Mouse (Mus musculus) gonadal fat pad, adult 2 months (tissue): ENCODE results near the gene Letm1. TPM values are rescaled to one million over a fixed set of nuclear protein-coding genes. Genes with fewer than 3 reads are reported as not detected.

Experiments used
- DNase-seq: peaks from one replicate; pipeline ENCODE4 v3.0.0-alpha.2; 2012; ENCODE audit warnings: low read depth
- polyA plus RNA-seq: library from polyadenylated mRNA; depleted of rRNA; stranded (reverse); fragments of >200 nt; gene quantifications from 2 replicates; pipeline ENCODE4 v1.2.3, GENCODE M21; 2012

Letm1 gene
- polyA plus RNA-seq, 1 experiment = 51.8 TPM

- no peak for DNase-seq
These were observed 44.3 kb downstream of the Letm1 start for GRCm38 (mm10) chr5:33738341-33738740.

- no peak for DNase-seq
These were observed 44.7 kb downstream of the Letm1 start for GRCm38 (mm10) chr5:33737903-33738321.

GRCm38 (mm10) chr5:33736230-33736629 lies 46.4 kb downstream of the Letm1 start:
- no peak for DNase-seq

GRCm38 (mm10) chr5:33735412-33736092 lies 47.1 kb downstream of the Letm1 start:
- DNase-seq = no peak

- no peak for DNase-seq
These were observed 48.8 kb downstream of the Letm1 start for GRCm38 (mm10) chr5:33733837-33734236.

- no peak for DNase-seq
These were observed 51.6 kb downstream of the Letm1 start for GRCm38 (mm10) chr5:33731051-33731450.

DNA sequence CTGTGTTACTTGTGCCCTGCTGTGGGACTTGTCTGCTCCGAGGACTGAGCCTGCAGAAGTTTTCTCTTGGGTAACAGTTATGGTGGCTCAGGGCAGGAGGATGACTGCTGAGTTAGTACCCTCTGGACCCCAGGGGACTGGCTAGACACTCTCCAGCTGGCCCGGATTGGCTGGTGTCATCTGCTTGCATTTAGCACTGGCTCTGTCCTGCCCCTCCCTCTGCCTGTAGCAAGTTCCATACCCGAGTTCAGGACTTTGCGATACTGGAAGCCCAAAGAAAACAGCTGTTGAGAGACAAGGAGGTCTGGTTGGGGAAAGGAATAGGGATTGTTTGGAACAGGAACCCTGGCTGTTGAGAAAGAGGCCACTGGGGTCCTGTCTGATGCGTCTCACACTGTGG lies 52.1 kb downstream of the Letm1 start:
- no peak for DNase-seq

GRCm38 (mm10) chr5:33728841-33729240 lies 53.8 kb downstream of the Letm1 start:
- DNase-seq = no peak

- DNase-seq = no peak
These were observed 55.7 kb downstream of the Letm1 start for GRCm38 (mm10) chr5:33726891-33727290.

DNA sequence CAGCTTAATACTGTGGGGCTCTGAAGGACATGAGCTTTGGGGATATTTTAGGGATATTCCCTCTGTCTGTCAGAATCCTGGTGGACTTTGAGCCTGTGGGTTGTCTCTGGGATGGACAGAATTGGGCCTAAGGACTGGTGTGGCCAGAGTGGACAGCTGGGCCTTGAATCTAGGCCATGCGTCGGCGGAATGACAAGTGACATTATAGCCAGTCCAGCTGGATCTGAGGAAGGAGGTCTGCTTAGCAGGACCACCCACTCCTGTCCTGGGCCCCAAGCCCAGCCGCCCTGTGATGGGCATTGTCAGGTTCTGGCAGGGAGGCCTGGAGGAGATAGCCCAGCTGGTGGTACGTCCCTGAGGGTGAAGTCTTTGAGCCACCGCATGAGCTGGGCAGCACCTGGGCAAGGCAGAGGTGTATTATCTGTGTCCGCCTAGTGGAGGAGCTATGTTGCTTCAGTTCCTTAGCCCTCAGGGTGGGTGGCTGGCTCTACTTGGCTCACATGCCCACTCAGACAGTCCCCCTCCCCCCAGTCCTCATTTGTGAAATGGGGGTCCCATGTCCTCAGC lies 56.5 kb downstream of the Letm1 start:
- DNase-seq = no peak

- DNase-seq = no peak
These were observed 58.8 kb downstream of the Letm1 start for GRCm38 (mm10) chr5:33723641-33724465.

DNA sequence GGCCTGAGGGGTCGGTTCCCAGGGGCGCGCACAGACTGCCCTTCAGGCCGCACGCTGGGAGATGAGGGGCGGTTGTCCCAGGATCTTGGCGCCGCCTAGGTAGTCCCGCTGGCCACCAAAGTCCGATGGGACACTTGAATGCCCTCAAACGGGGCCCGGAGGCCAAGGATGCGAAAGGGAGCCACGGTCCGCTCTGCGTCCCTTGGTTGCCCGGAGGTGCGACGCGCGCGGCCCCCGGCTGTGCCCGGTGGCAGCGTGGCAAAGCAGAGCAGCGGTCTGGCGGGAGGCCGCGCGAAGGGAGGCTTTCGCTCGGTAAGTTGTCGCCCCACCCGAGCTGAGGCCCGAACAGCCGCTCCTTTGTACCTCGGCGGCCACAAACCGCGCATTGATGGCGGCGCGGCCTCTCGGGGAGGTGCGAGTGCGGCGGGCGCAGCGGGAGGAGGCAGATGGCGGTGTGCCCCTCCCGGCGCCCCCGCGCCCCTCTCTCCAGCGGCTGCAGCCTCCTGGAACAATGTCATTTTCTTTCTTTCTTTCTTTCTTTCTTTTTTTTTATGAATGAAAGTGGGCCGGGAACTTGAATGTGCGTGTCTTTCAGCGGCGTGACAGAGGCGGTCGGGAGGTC lies 59.5 kb downstream of the Letm1 start:
- no peak for DNase-seq

DNA sequence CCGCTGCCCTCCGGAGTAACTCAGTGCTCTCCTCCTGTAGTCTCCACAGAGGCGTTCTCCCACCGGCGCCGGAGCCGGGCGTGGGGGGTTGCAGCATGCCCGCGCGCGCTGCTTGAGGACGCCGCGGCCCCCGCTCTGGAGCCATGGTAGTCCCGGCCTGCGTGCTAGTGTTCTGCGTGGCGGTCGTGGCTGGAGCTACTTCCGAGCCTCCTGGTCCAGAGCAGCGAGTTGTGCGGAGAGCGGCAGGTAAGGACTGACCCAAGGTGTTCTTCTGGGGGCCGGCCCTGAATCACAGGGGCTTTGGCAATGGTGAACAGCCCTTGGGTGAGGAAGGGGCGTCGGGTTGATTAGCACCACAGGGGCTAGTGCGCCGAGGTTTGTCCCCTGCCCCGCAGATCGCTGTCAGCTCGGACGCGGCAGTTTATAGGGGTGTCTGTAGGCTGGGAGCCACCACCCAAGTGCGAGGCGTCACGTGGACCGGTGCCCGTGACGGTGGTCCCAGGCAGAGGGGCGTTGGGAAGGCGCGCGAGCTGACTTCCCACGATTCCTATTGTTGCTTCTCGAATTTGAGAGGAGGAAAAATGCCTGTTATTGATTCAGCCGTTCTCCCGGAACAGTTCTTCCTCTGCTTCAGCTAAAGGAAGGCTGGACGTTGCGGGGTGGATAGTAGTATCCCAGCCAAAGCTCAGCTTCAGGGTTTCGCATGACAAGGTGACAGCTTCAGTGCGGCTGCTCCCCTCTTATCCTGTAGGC lies 60.2 kb downstream of the Letm1 start:
- DNase-seq = no peak

GRCm38 (mm10) chr5:33721541-33722265 lies 60.9 kb downstream of the Letm1 start, which contains the start of gene Fgfr3:
Gene Fgfr3, plus strand, starts transcription at chr5:33721674.
- DNase-seq = no peak

DNA sequence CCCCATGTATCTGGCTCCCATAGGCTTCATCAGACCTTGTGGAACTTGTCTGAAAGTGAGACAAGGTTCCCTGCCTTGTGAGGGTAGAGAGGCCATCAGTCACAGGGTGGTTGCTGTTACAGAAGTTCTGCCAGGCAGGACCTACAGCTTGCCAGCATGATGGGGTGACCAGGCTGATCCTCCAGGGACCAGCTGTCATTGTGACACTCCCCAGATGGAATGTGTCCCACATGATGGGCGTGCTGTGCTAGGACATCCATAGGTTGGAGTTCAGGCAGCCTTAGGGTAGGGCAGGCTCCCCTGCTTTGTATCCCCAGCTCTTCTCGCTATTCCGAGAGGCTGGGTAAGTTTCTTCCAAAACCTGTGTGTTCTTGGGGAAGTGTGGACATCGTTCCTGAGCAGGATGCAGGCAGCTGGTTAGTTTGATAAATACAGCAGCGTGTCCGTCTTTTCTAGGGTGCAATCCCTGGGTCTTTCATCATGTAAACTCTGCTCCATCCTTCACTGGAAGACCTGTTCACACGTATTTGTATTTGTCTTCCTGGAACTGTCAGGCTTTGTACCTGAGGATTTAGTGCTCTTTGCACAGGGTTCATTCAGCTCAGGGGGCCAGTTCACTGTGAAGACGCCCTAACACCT lies 61.6 kb downstream of the Letm1 start:
- DNase-seq = no peak

- DNase-seq = no peak
These were observed 64.2 kb downstream of the Letm1 start for GRCm38 (mm10) chr5:33718460-33718859.

- no peak for DNase-seq
These were observed 66.2 kb downstream of the Letm1 start for GRCm38 (mm10) chr5:33716467-33716866.

DNA sequence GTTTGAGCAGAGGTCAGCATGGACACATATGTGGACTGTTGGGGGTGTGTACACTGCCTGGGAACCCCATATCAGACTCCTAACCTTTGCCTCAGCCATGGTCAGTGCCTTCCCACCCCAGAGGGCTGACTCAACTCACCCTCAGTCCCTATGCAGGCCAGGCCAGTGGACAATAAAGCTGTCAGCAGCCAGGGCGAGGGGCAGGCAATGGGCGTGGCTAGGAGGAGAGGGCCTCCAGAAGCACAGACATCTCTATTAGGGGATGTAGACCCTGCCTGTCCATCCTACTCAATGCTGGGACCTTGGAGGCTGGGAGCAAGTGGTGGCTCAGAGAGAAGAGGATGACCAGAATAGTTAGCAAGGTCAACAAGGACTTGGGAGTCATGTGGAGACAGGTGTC lies 67.4 kb downstream of the Letm1 start:
- DNase-seq = no peak

GRCm38 (mm10) chr5:33712550-33712949 lies 70.1 kb downstream of the Letm1 start:
- DNase-seq = peak; percentile 16

DNA sequence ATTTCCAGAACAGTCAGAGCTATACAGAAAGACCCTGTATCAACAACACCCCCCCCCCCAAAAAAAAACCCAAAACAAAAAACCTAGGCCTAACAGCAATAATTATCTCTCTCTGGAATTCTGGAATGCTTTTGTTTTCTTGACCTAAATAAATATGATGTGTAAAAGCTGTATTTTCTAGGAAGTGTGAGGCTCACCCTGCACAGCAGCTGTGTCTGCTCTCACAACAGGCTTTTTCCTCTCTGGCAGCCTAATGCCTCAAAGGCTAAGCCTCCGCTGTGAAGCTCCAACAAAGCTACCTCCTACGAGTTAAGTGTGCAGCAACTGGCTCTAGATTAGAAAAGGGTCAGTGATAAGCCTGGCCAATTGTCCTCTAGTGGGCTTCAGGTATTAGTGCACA lies 73.6 kb downstream of the Letm1 start:
- no peak for DNase-seq
